Mouse (Mus musculus): Measurements from ENCODE around the gene Cnppd1.

GRCm38 (mm10) chr1:75136293-75136692 is 6.2 kb downstream of the Cnppd1 start:
- no peak for TF ChIP-seq CTCF (IDR thresholded peaks at IDR 0.05; ENCODE audit: insufficient read depth, low read depth, low read length)
- TF ChIP-seq POLR2A (IDR thresholded peaks at IDR 0.05; ENCODE audit: insufficient read depth, low read depth, low read length): no peak

Data from olfactory bulb, adult 2 months (tissue).